Mouse (Mus musculus) E14TG2a.4 (cell line): ENCODE measurements around the gene Wbp1l.

Experiments
- CTCF ChIP-seq: conservative IDR thresholded peaks from 2 replicates; pipeline ENCODE4 v1.5.1; 2014; ENCODE audit warnings: low read length
- NANOG ChIP-seq: IDR thresholded peaks from 2 replicates; pipeline ENCODE4 v1.6.1; 2014; ENCODE audit warnings: borderline replicate concordance, low read length, mixed read lengths
- POU5F1 ChIP-seq: IDR thresholded peaks from 2 replicates; pipeline ENCODE4 v1.6.1; 2014; ENCODE audit warnings: low read length, borderline replicate concordance

DNA sequence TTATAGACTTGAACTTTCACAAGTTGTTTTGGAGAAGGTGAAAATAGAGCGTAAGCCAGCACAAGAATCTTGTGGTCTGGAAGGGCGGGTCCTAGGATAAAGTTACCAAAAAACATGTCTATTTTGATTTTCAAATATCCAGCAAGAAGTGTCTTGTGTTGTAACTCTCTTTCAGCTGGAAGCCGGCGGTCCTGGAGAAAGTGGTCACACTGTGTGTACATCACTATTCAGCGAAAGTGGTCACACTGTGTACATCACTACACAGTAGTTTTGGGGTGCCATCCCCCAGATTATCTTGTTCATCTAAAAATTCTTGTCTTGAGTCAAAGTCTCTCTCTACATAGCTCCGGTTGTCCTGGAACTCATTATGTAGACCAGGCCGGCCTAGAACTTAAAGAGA lies 9.3 kb downstream of the Wbp1l start:
- no peak for TF ChIP-seq CTCF
- TF ChIP-seq NANOG = no peak
- TF ChIP-seq POU5F1 = no peak
